Mouse (Mus musculus) mouse embryonic stem cell (cell line): ENCODE data around the gene Entpd1.

ENCODE experiments used
- in situ Hi-C, 2 experiments: fragments of 300-500 bp; cut with MboI; formaldehyde crosslinking; loops; 1 replicate in 1 of 2; 3 replicates in 1 of 2; pipeline ENCODE4 v1.14.3; 2019 to 2020; ENCODE audit warnings: low sequenced_read_pairs in 2 of 2, low pct_unique_long_range_greater_than_20kb in 1 of 2, mixed read lengths in 1 of 2; ENCODE audit not compliant: unreplicated experiment in 1 of 2

Entpd1 gene

GRCm38 (mm10) chr19:40737613-40738012 lies 125.4 kb downstream of the Entpd1 start:
- in situ Hi-C loops = no loop called here

GRCm38 (mm10) chr19:40738683-40739324 lies 126.6 kb downstream of the Entpd1 start:
- in situ Hi-C loops = no loop called here

DNA sequence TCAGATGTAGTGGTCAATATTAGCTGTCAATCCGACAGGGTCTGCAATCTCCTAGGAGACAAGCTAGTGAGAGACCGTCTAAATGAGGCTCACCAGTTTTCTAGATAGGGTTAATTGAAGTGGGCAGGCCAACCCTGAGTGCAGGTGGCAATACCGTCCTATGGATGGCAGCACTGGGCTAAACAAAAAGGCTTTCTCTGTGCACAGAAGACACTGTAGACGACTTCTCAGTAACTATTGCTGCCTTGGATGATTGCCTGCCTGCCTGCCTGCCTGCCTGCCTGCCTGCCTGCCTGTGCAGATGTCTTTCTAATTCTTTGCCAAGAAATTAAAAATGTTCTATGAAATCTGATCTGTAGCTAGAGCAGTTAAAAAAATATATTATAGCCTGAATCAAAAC lies 134.4 kb downstream of the Entpd1 start:
- in situ Hi-C loops = no loop called here

- in situ Hi-C loops = no loop called here
Observed at GRCm38 (mm10) chr19:40748559-40748958, 136.4 kb downstream of the Entpd1 start, which contains the start of gene Cc2d2b. Gene Cc2d2b (plus strand): TSS chr19:40748753.

GRCm38 (mm10) chr19:40754311-40754710 lies 142.1 kb downstream of the Entpd1 start:
- in situ Hi-C loops = loop anchor here in 1 of 2 experiments (25.0 kb wide), 1 partner anchor 258 kb away; no protein-coding TSS in a partner anchor

GRCm38 (mm10) chr19:40760071-40760470 lies 147.9 kb downstream of the Entpd1 start:
- in situ Hi-C loops = loop anchor here (10.0 to 25.0 kb wide), 2 partner anchors 252 to 285 kb away; no protein-coding TSS in a partner anchor

GRCm38 (mm10) chr19:40762023-40762759 lies 150.0 kb downstream of the Entpd1 start:
- in situ Hi-C loops = loop anchor here (10.0 to 25.0 kb wide), 2 partner anchors 250 to 283 kb away; no protein-coding TSS in a partner anchor

- in situ Hi-C loops = loop anchor here (10.0 to 25.0 kb wide), 2 partner anchors 245 to 278 kb away; no protein-coding TSS in a partner anchor
Observed at GRCm38 (mm10) chr19:40767189-40767588, 155.0 kb downstream of the Entpd1 start.

DNA sequence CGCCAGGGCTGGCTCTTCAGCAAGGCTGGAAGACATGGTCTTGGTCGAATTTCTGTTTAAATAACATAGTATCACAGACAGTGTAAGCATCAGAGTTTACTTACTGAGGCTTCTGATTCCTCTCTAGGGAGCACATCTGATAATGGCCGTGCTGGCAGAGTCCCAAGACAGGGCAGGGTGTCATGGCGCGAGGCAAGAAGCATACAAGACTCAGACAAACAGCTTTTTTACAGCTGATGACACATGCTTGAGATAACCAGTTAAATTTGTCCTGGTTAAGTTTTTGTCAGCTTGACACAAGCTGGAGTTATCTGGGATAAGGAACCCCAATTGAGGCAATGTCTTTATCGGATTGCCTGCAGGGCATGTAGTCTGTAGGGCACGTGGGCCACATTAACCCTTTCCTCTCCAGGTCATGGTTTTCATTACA lies 157.2 kb downstream of the Entpd1 start:
- in situ Hi-C loops = loop anchor here (10.0 to 25.0 kb wide), 2 partner anchors 243 to 275 kb away; no protein-coding TSS in a partner anchor

DNA sequence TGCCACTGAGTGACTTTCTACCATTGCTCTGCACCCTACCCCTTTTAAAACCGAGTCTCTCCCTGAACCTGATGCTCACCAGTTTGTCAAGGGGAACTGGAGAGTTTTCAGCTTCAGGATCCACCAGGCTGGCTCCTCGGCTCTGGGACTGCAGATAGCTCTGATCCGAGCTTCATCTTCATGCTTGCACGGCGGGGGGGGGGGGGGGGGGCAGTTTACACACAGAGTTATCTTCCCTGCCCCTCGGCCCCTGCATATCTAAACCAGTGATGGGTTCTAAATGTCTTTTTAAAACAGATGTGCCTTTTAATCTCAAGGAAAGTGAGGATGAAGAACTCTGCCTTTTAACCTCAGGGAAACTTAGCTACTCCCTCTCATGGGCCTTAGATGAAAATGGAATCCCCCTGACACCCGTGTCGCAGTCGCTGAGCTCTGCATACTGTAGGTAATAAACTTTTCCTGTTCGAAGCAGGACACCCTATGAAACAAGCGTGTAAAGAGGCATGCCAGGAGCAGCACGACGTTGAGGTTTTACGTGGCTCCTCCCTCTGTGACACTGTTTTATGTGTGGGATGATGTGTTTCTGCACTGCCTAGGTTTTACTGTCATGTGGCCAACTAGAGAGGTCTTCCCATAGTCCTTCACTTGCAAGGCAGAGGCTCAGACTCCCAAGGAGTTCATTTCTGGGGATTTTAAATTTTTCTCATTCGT lies 176.0 kb downstream of the Entpd1 start:
- in situ Hi-C loops = no loop called here

DNA sequence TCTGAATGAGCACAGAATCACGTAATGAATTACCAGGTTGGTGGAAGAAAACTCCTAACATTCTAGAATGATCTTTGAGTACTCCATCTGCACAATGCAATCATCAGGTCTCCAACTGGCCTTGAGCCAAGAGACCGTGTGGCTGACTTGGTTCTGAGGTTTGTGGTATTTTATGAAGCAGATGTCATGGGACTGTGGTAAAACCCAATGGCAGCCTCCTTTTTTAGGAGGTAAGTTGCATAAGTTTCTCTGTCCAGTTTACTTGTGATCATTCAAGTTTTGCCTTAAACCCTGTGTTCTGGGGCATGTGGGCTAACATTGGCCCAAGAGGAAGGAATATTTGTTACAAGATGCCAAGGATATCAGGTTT lies 176.5 kb downstream of the Entpd1 start:
- in situ Hi-C loops = no loop called here
